Mouse (Mus musculus): Measurements from ENCODE around the gene Nod2. TPM values are rescaled to one million over a fixed set of nuclear protein-coding genes. Genes with fewer than 3 reads are reported as not detected.

Nod2 gene
- polyA plus RNA-seq, 1 experiment from 2014 or later, result 0.12 TPM

DNA sequence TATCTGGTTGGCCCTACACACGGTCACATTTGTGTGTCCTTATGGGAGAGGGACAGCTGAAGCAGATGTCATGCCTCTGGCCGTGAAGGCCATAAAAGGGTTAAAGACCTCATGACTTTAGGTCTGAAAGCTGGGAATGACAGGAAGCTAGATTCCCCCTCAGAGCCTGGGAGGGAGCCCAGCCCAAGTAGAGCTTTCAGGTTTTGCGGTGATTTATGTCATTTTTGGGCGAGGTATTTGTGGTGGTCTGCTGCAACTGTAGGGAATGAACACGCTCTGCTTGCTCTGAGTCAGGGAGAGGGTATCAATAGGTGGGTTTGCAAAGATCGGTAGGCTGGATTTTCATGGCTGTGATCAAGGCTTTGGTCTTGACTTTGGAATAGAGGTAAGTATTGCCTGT, 42.8 kb downstream of the Nod2 start:
- H3K4me3 ChIP-seq, result no peak overlapping the region
- no peak overlapping the region for H3K9ac ChIP-seq
- no peaks in the 10 kb centered on the region for H3K36me3 ChIP-seq
- peaks cover 8% of the 10 kb centered on the region; the same call in 1 of the 2 replicates for H3K27me3 ChIP-seq
- 94% methylated on average over 6 of the region's 6 CpGs for WGBS
- ATAC-seq (ENCODE audit: low FRiP score), result no peak
- H3K9me3 ChIP-seq, result no peaks in the 10 kb centered on the region
- H3K4me2 ChIP-seq, result no peak overlapping the region
- no peaks in the 10 kb centered on the region for H3K4me1 ChIP-seq (replicated peaks)
- no peak overlapping the region for H3K27ac ChIP-seq

DNA sequence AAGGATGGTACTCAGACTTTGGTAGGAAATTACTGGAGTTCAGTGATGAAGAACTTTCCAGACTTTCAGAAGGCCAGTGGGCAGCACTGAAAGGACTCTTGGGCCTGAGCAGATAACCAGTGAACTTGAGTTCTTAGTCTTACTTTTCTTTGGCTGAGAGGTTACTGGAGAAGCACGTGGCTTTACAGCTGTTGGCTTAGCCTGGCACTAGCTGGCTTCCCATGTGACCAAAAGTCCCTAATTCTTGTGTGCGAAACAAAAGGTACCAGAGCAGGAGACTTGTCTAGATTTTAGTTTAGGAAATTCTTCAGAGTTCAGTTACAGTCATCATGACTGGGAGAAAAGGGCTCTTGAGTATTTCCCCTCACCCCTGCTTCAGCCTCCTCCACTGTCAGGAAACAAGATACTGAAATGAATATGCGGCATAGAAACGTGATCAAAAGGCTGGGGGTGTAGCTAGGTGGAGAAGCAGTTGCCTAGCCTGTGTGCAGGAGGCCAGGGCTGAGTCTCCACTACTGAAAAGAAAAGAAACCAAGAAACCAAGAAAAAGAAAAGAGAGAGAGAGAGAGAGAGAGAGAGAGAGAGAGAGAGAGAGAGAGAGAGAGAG, 44.3 kb downstream of the Nod2 start:
- WGBS, result 56% methylated on average over 4 of the region's 4 CpGs
- ATAC-seq (ENCODE audit: low FRiP score), result no peak

DNA sequence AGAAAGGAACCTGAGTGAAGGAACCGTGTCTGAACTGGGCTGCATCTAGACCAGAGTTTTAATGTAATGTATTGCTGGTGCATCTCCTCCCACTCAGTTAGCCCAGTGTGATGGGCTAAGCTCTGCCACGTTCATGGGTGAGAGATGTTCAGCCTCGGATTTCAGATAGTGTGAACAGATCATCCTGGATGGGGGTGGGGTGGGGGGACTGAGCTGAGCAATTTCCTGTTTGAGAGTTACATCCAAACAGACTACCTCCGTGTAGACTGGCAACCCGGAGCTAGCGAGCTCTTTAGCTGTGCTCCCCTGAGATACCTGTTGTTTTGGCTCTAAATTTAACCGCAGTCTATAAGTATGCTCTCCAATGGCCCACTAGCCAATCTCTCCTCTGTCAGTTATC, 44.8 kb downstream of the Nod2 start:
- H3K36me3 ChIP-seq, result no peaks in the 10 kb centered on the region
- no peaks in the 10 kb centered on the region for H3K9me3 ChIP-seq
- no peak overlapping the region for H3K27ac ChIP-seq
- no peak overlapping the region for H3K4me2 ChIP-seq
- 63% methylated on average over 7 of the region's 7 CpGs for WGBS
- H3K27me3 ChIP-seq, result peaks cover 14% of the 10 kb centered on the region; the same call in 1 of the 2 replicates
- H3K4me1 ChIP-seq (replicated peaks), result peaks cover 5% of the 10 kb centered on the region
- H3K4me3 ChIP-seq, result no peak overlapping the region
- no peak for ATAC-seq (ENCODE audit: low FRiP score)
- H3K9ac ChIP-seq, result no peak overlapping the region

More for the DNA sequence above, 44.3 kb downstream of the Nod2 start:
- no peak overlapping the region for H3K9ac ChIP-seq
- H3K4me1 ChIP-seq (replicated peaks), result peaks cover 5% of the 10 kb centered on the region
- H3K27me3 ChIP-seq, result peaks cover 14% of the 10 kb centered on the region; the same call in 1 of the 2 replicates
- H3K27ac ChIP-seq, result no peak overlapping the region
- no peaks in the 10 kb centered on the region for H3K9me3 ChIP-seq
- no peaks in the 10 kb centered on the region for H3K36me3 ChIP-seq
- no peak overlapping the region for H3K4me2 ChIP-seq
- H3K4me3 ChIP-seq, result no peak overlapping the region

DNA sequence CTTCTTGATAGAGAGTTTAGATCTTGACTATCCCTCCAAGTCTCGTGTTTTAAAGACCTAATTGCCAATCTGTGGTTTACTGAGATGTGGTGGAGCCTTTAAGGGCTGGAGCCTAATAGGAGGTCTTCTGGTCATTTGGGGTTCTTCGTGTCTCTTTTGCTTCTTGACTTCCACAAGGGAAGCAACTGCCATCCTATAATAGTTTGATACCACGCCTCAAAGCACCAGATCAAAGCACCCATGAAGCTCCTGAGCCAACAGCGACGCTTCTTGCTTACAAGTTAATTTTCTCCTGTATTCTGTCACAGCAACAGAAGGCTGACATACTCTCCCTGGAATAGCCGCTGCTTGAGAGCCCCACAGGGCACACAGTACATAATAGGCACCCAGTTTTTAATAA, 45.8 kb downstream of the Nod2 start:
- no peak for ATAC-seq (ENCODE audit: low FRiP score)
- peaks cover 14% of the 10 kb centered on the region; the same call in 1 of the 2 replicates for H3K27me3 ChIP-seq
- H3K4me1 ChIP-seq (replicated peaks), result peaks cover 9% of the 10 kb centered on the region
- H3K9me3 ChIP-seq, result no peaks in the 10 kb centered on the region
- 82% methylated on average over 6 of the region's 6 CpGs for WGBS
- H3K4me3 ChIP-seq, result no peak overlapping the region
- no peak overlapping the region for H3K27ac ChIP-seq
- H3K4me2 ChIP-seq, result no peak overlapping the region
- no peaks in the 10 kb centered on the region for H3K36me3 ChIP-seq
- H3K9ac ChIP-seq, result no peak overlapping the region

DNA sequence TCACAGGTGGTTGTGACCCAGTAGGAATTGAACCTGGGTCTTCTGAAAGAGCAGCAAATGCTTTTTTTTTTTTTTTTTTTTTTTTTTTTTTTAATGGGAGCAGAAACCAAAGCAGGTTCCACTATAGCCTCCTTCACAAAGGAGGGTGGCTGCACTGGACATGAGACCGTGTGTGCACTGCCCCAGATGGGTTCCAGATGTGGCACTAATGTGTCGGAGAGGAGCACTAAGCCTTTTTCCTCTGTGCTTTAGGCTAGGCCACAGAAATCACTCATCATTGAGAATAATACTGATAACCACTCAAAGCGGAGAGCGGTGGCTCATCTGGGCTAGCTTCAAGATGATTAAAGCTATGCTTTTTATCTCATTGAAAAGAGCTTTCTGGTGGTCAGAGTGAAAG, 46.3 kb downstream of the Nod2 start:
- WGBS, result 87% methylated on average over 4 of the region's 4 CpGs
- no peak overlapping the region for H3K27ac ChIP-seq
- H3K9ac ChIP-seq, result no peak overlapping the region
- no peaks in the 10 kb centered on the region for H3K9me3 ChIP-seq
- peaks cover 14% of the 10 kb centered on the region; the same call in 1 of the 2 replicates for H3K27me3 ChIP-seq
- no peak for ATAC-seq (ENCODE audit: low FRiP score)
- peaks cover 11% of the 10 kb centered on the region for H3K4me1 ChIP-seq (replicated peaks)
- H3K4me2 ChIP-seq, result no peak overlapping the region
- no peak overlapping the region for H3K4me3 ChIP-seq
- H3K36me3 ChIP-seq, result no peaks in the 10 kb centered on the region

DNA sequence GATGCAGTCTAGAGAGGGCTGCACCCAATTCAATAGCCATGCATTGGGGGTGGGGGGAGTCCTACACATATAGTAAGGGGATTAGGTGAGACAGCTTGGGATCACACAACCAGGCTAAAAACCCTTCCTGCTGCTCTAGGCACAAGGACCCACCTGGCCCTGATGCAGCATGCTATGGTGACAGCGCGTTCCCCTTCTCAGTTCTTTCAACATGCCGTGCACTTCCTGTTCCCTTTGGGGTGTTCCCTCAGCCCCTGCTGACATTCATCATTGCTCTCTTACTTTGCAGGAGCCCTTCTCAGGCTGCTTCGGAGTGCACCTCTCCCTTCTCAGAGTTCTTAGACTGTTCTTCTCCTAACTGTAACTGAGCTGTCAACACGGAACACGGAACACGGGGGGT, 47.2 kb downstream of the Nod2 start:
- ATAC-seq (ENCODE audit: low FRiP score), result no peak

DNA sequence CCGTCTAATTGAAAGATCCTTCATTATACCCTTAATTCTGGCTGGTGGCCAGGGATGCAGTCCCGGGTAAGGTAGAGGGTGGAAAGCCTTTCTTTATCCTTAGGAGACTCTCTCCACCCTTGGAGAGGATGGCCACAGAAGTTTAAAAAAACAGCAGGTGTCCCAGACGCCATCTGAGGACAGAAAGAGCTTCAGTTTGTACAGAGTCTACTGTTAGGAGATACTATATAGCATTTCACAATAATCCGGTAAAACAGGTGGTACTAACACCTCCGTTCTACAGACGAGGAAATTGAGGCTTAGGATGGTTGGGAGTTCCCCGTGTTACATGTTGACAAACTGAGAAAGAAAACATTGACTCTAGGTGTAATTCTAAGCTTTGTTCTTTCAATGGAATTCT, 49.1 kb downstream of the Nod2 start:
- peak overlapping the region; percentile 55 for H3K4me2 ChIP-seq
- peaks cover 14% of the 10 kb centered on the region; the same call in 1 of the 2 replicates for H3K27me3 ChIP-seq
- peak overlapping the region; percentile 77 for H3K4me3 ChIP-seq
- H3K36me3 ChIP-seq, result no peaks in the 10 kb centered on the region
- H3K9ac ChIP-seq, result 0 out of 2 replicates have a peak overlapping the region, but pooled peaks have one; percentile 49
- H3K4me1 ChIP-seq (replicated peaks), result peaks cover 14% of the 10 kb centered on the region
- ATAC-seq (ENCODE audit: low FRiP score), result peak; percentile 19; the same call in 1 of the 2 replicates
- no peaks in the 10 kb centered on the region for H3K9me3 ChIP-seq
- H3K27ac ChIP-seq, result no peak overlapping the region
- 30% methylated on average over 7 of the region's 7 CpGs for WGBS

More for the DNA sequence above, 47.2 kb downstream of the Nod2 start:
- no peak overlapping the region for H3K4me2 ChIP-seq
- no peak overlapping the region for H3K27ac ChIP-seq
- no peak overlapping the region for H3K9ac ChIP-seq
- H3K9me3 ChIP-seq, result no peaks in the 10 kb centered on the region
- no peak overlapping the region for H3K4me3 ChIP-seq
- WGBS, result 72% methylated on average over 7 of the region's 7 CpGs
- peaks cover 14% of the 10 kb centered on the region; the same call in 1 of the 2 replicates for H3K27me3 ChIP-seq
- H3K36me3 ChIP-seq, result no peaks in the 10 kb centered on the region
- peaks cover 14% of the 10 kb centered on the region for H3K4me1 ChIP-seq (replicated peaks)

DNA sequence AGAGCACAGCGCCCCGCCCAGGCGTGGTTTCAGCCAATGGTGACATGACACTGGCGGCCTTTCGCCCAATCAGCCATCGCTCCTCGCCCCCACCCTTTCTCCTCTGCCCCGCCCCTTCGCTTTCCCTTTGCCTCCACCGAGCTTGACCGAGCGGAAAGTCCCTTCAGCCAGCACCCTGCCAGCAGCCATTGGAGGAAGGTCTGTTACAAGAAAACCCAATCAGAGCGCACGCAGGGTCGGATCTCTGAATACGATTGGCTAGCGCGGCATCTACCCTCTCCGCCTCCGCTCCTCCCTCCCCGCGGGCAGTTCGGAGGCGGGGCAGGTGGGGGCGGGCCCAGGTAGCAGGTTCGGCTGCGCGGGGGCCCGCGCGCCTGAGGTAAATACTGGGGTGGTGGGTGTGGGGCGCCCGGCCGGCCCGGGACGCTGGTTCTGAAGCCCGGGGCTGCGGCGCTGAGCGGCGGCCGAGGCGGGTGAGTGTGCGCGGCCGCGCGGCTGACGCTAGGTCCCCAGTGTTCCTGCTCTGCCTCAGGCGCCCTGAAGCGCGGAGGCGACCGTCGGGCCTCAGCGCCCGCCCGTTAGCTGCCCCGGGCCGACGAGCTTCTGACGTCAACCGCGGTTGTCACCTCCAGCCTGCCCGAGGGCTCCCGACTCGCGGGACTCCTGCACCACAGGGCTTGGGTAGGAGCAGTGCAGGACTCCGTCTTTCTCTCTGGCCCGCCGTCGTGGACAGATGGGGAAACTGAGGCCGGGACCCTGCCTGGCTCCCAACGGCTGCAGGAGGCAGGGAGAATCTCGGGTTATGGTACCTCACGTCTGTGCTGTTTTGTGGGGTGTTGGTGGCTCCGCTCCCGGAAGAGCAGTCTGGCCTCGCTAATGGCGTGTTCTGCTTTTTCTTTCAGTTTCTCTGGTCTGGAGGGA, 49.9 kb downstream of the Nod2 start, which contains the start of gene Cyld:
Cyld (plus strand) TSS at position 308 of the 921 bp plus-strand sequence.
- Histone ChIP-seq H3K4me1 (replicated peaks) (peaks cover 14% of the 10 kb centered on the region), H3K36me3 (no peaks in the 10 kb centered on the region), H3K27ac (peak within 1 kb of the TSS; percentile 86), H3K9me3 (no peaks in the 10 kb centered on the region), H3K4me2 (peak within 1 kb of the TSS; percentile 70), H3K4me3 (peak within 1 kb of the TSS; percentile 77), H3K9ac (peak within 1 kb of the TSS; percentile 86), H3K27me3 (peaks cover 14% of the 10 kb centered on the region; the same call in 1 of the 2 replicates)
- ATAC-seq (ENCODE audit: low FRiP score), result peak; percentile 99
- under 1% methylated on average over 75 of the region's 80 CpGs for WGBS

DNA sequence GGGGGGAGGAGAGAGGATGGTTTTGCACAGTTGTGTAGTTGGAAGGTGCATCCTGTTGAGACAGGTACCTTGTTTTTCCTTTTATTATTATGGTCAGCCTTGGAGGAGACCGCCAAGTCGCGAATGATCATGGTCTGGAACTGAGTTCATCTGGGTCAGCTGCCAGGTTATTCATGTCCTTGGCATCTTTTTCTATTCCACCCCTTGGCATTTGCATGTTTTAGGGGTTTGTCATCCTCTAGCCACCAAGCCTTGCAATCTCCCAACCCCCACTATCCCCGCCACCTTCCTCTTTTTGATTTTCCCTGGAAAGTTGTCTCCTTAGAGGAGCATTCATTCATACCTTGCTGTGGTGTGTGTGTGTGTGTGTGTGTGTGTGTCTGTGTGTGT, 50.5 kb downstream of the Nod2 start:
- WGBS, result 17% methylated on average over 4 of the region's 4 CpGs
- ATAC-seq (ENCODE audit: low FRiP score), result no peak
- H3K4me3 ChIP-seq, result peak overlapping the region; percentile 77
- peak overlapping the region; percentile 86 for H3K9ac ChIP-seq
- no peaks in the 10 kb centered on the region for H3K36me3 ChIP-seq
- H3K4me2 ChIP-seq, result peak overlapping the region; percentile 70
- no peaks in the 10 kb centered on the region for H3K9me3 ChIP-seq
- H3K27ac ChIP-seq, result no peak overlapping the region
- peaks cover 14% of the 10 kb centered on the region for H3K4me1 ChIP-seq (replicated peaks)
- peaks cover 14% of the 10 kb centered on the region; the same call in 1 of the 2 replicates for H3K27me3 ChIP-seq

DNA sequence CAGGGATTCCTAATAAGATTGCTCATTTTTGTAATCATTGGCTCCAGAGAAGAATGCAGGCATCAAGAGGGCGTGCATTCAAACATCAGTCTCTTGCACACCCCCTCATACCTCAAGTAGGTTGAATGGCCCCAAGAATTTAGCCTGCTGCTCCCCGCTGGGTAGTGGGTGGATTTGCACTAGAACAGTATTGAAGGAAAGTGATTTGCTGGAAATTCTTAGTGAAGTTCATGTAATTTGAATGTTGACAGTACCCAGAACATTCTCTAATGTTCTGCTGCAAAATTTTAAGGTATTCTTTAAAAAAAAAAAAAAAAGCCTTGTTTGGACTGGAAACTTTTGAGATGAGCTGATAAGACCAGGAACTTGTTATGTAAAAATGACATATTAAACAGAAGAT, 50.9 kb downstream of the Nod2 start:
- 32% methylated on average over 2 of the region's 2 CpGs for WGBS
- Histone ChIP-seq H3K4me1 (replicated peaks) (peaks cover 14% of the 10 kb centered on the region), H3K27ac (no peak overlapping the region), H3K27me3 (peaks cover 12% of the 10 kb centered on the region; the same call in 1 of the 2 replicates), H3K9ac (peak overlapping the region; percentile 86), H3K4me2 (peak overlapping the region; percentile 70), H3K36me3 (no peaks in the 10 kb centered on the region), H3K4me3 (peak overlapping the region; percentile 77), H3K9me3 (no peaks in the 10 kb centered on the region)
- no peak for ATAC-seq (ENCODE audit: low FRiP score)

DNA sequence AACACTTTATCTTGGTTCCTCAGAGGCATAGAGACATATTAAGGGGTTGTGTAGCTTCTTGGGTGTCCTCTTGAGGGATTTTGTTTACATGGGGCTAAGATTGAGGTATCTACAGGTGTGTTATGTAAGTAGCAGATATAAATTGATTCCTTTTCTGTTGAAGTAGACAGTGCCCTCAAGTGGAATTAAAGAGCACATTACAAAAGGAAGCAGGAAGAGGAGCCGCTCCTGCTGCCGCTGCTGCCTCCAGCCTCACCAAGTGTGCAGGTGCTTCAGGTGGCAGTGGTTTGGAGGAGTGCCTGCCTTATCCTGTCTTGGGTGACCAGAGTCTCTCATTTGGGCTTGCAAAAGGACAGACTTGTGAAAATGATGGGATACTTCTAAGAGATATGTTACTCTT, 54.5 kb downstream of the Nod2 start:
- peaks cover 9% of the 10 kb centered on the region for H3K4me1 ChIP-seq (replicated peaks)
- H3K36me3 ChIP-seq, result no peaks in the 10 kb centered on the region
- no peak overlapping the region for H3K27ac ChIP-seq
- no peak for ATAC-seq (ENCODE audit: low FRiP score)
- H3K27me3 ChIP-seq, result no peaks in the 10 kb centered on the region
- H3K4me2 ChIP-seq, result no peak overlapping the region
- 28% methylated on average over 2 of the region's 2 CpGs for WGBS
- H3K4me3 ChIP-seq, result no peak overlapping the region
- H3K9me3 ChIP-seq, result no peaks in the 10 kb centered on the region
- no peak overlapping the region for H3K9ac ChIP-seq

DNA sequence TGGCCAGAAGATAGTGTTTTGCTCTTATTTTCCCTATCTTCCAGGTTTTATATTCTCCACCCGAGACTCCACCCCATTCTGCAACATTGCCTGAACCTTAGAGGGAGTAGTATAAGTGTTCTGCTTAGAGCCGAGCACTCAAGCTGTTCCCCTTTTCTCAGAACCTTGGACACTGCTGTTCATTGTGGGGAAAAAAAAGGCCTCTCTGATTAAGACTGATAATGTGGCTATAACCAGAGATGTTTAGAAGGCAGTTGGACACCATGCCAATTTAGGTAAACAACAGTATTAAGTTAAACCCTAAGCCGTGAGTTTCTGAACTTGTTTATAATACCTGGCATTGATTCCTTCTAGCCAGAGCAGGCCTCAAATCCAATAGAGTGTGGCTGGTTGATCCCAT, 55.7 kb downstream of the Nod2 start:
- Histone ChIP-seq H3K4me2 (no peak overlapping the region), H3K9me3 (no peaks in the 10 kb centered on the region), H3K4me1 (replicated peaks) (peaks cover 6% of the 10 kb centered on the region), H3K27me3 (no peaks in the 10 kb centered on the region), H3K4me3 (no peak overlapping the region), H3K9ac (no peak overlapping the region), H3K27ac (no peak overlapping the region), H3K36me3 (no peaks in the 10 kb centered on the region)
- no peak for ATAC-seq (ENCODE audit: low FRiP score)
- WGBS, result 88% methylated on average over 3 of the region's 3 CpGs
